10 mouse cellular contexts compared by ENCODE assay signal in the genomic region with DNA sequence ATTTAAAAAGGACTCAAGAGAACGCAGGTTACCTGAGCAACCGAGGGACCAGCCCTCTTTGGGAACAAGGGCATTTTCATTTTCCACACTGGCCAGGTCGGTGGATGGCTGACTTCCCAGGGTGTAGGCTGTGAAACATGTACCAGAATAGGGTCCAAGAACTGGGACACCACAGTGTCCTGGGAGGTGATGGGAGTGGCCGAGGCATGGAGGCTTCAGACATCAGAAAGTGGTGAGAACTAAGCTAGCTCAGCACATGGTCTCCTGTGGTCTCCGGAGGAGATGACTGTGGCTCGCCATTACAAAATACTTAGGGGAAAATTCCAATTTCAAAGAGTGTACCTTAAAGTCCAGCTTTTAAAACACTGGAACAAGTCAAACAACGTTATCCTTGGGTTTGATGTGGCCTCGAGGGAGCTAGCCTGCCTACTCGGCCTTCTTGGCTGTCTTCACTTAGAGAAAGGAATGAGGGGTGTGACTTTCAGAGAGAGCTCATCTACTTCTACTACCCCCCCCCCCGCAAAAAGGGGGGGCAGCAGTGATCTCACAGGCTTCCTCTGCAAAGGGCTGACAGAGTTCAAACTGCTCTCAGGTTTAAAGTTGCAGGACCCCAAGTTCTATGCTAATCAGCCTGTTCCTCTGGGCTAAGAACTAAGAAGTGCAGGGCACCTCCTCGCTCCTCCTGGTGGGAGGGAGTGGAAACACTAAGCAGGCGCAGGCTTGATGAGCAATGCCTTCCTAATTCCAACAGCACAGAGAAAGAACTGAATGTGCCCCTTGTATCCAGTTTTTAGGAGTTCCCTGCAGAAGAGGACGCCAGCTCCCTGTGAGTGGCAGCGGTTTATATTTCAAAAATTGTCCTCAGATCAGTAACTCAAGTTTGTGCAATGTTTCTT. TPM values are rescaled to one million over a fixed set of nuclear protein-coding genes. Genes with fewer than 3 reads are reported as not detected.
DNase-seq lines count a peak whose midpoint lies in the region; TF ChIP-seq lines count a peak whose summit lies in the region.
"Had no signal": no experiment of that assay in that cellular context is flagged by ENCODE, and none has a peak within 500 bp of the region (broad histone marks: within the 10 kb centered on the region; RNA-seq: fewer than 3 reads in every experiment).

No protein-coding gene starts in this region.

- H3K4me1 ChIP-seq in thymus, adult 2 months (replicated peaks; ENCODE audit: control insufficient read depth, insufficient read depth, low read length) = no peaks in the 10 kb centered on the region
- H3K4me1 ChIP-seq: neural tube, embryonic 12.5 days had no signal

- no peak for TF ChIP-seq CTCF in thymus, adult 2 months (IDR thresholded peaks at IDR 0.05; ENCODE audit: borderline replicate concordance, control insufficient read depth, extremely low read depth, insufficient read depth, low read length, poor library complexity)

- no peak for TF ChIP-seq POLR2A in thymus, adult 2 months (IDR thresholded peaks at IDR 0.05; ENCODE audit: control insufficient read depth, extremely low read depth, insufficient read depth, low read length, poor library complexity)

- H3K27ac ChIP-seq in thymus, adult 2 months (ENCODE audit: control insufficient read depth, insufficient read depth, low read length) = no peak overlapping the region
- H3K27ac ChIP-seq: neural tube, embryonic 12.5 days had no signal

- WGBS in thymus, adult 2 months = 91% methylated on average over 14 of the region's 14 CpGs

- no peaks in the 10 kb centered on the region for H3K27me3 ChIP-seq in thymus, adult 2 months (ENCODE audit: control insufficient read depth, insufficient read depth, low read length)
- H3K27me3 ChIP-seq: neural tube, embryonic 12.5 days had no signal

- peak; percentile 25 to 32 for DNase-seq in heart, adult 9 months (ENCODE audit: low spot score in 2 of 2)
- DNase-seq in heart, adult 8-10 months (ENCODE audit: low spot score) = no peak
- DNase-seq in thymus, adult 2 months = peak; percentile 12
- DNase-seq in thymus, adult 18-20 months = no peak
- DNase-seq in heart, postnatal 4 days = peak; percentile 17
- DNase-seq in thymus, postnatal 4 days = peak; percentile 41
- DNase-seq in B cell, adult 2 months = no peak
- DNase-seq in right cerebral cortex, postnatal 4 days = no peak
- DNase-seq: adrenal gland, postnatal 36 days had no signal

- no peak overlapping the region for H3K4me3 ChIP-seq in thymus, adult 2 months (ENCODE audit: control insufficient read depth, insufficient read depth, low read length)
- H3K4me3 ChIP-seq: neural tube, embryonic 12.5 days had no signal

- peaks cover 26% of the 10 kb centered on the region for H3K36me3 ChIP-seq in thymus, adult 2 months (ENCODE audit: control insufficient read depth, insufficient read depth, low read length)

RNA-seq across cellular contexts. Expression of a gene that starts 54.3 kb away (rescaled TPM):
- 10 to 100 TPM; 13.1 to 17.0 (median 14.7) TPM for total RNA-seq in heart, adult 8-10 months (2022)
- polyA plus RNA-seq in thymus, adult 2 months (2012; rRNA removed) = 21.8 and 32.2 TPM in 2 replicates
- 10 to 100 TPM; 41.3 to 42.0 TPM for total RNA-seq in heart, postnatal 4 days (2021)

Comparison
In these comparisons a context has a peak if more than half of its experiments do, and no peak if none do; other contexts are left out.
1. DNase-seq: peak in heart, adult 9 months (2 of 2), thymus, adult 2 months (single experiment), heart, postnatal 4 days (single experiment) and thymus, postnatal 4 days (single experiment); none in heart, adult 8-10 months (single experiment), thymus, adult 18-20 months (0 of 2), B cell, adult 2 months (0 of 2) and right cerebral cortex, postnatal 4 days (single experiment).